Mouse (Mus musculus) urinary bladder, adult 2 months (tissue): ENCODE data around the gene Olfr1502. TPM values are rescaled to one million over a fixed set of nuclear protein-coding genes. Genes with fewer than 3 reads are reported as not detected.
"Not testable (repeated sequence)": the region's sequence is repeated elsewhere in the genome, so short reads cannot be mapped to it uniquely, and the experiment has no call there.

Source experiments
- DNase-seq: peaks from one replicate; pipeline ENCODE4 v3.0.0; 2022; ENCODE audit warnings: low spot score
- polyA plus RNA-seq: library from polyadenylated mRNA; depleted of rRNA; stranded (reverse); fragments of >200 nt; gene quantifications from 2 replicates; pipeline ENCODE4 v1.2.3, GENCODE M21; 2012; rRNA removed

The Olfr1502 gene
- not detected in 2 replicates for polyA plus RNA-seq

- no peak for DNase-seq
Observed at GRCm38 (mm10) chr19:13861495-13861894, at the start of gene Olfr1502. Gene Olfr1502, plus strand, starts transcription at chr19:13861795.

- DNase-seq: no peak
Observed at GRCm38 (mm10) chr19:13812823-13813222, 48.8 kb upstream of the Olfr1502 start.

- no peak for DNase-seq
Observed at GRCm38 (mm10) chr19:13818827-13819226, 42.8 kb upstream of the Olfr1502 start.

GRCm38 (mm10) chr19:13819347-13819746 lies 42.2 kb upstream of the Olfr1502 start, which contains the start of gene Olfr1499:
Gene Olfr1499, minus strand, starts transcription at chr19:13819447.
- DNase-seq: no peak

GRCm38 (mm10) chr19:13820847-13821246 lies 40.7 kb upstream of the Olfr1502 start:
- no peak for DNase-seq

- no peak for DNase-seq
Observed at GRCm38 (mm10) chr19:13828447-13828846, 33.1 kb upstream of the Olfr1502 start.

- DNase-seq: no peak
Observed at GRCm38 (mm10) chr19:13830388-13830787, 31.2 kb upstream of the Olfr1502 start, which contains the start of gene Olfr1500. Gene Olfr1500, minus strand, starts transcription at chr19:13830488.

GRCm38 (mm10) chr19:13850592-13850991 lies 11.0 kb upstream of the Olfr1502 start, which contains the start of gene Olfr1501:
Gene Olfr1501, minus strand, starts transcription at chr19:13850692.
- DNase-seq: not testable (repeated sequence)

GRCm38 (mm10) chr19:13897828-13898227 lies 36.2 kb downstream of the Olfr1502 start, which contains the start of gene Olfr1504:
Gene Olfr1504, minus strand, starts transcription at chr19:13897928.
- no peak for DNase-seq

Other genes starting within 250 kb of the Olfr1502 start
- gene Olfr1487, start 244.4 kb upstream of the Olfr1502 start, polyA plus RNA-seq: not detected in 2 replicates
- gene Olfr1489, start 230.2 kb upstream of the Olfr1502 start, polyA plus RNA-seq: not detected in 2 replicates
- not detected in 2 replicates for gene Olfr1490, start 210.7 kb upstream of the Olfr1502 start, polyA plus RNA-seq
- gene Olfr1491, start 164.5 kb upstream of the Olfr1502 start, polyA plus RNA-seq: not detected in 2 replicates
- not detected in 2 replicates for gene Olfr1493-ps1, start 138.5 kb upstream of the Olfr1502 start, polyA plus RNA-seq
- not detected in 2 replicates for gene Olfr1494, start 122.1 kb upstream of the Olfr1502 start, polyA plus RNA-seq
- gene Olfr1495, start 97.2 kb upstream of the Olfr1502 start, polyA plus RNA-seq: not detected in 2 replicates
- gene Olfr1496, start 83.9 kb upstream of the Olfr1502 start, polyA plus RNA-seq: not detected in 2 replicates
- gene Olfr1497, start 63.6 kb upstream of the Olfr1502 start, polyA plus RNA-seq: not detected in 2 replicates
- gene Olfr1499, start 42.3 kb upstream of the Olfr1502 start, polyA plus RNA-seq: not detected in 2 replicates
- not detected in 2 replicates for gene Olfr1500, start 31.3 kb upstream of the Olfr1502 start, polyA plus RNA-seq
- not detected in 2 replicates for gene Olfr1501, start 11.1 kb upstream of the Olfr1502 start, polyA plus RNA-seq
- gene Olfr1504, start 36.1 kb downstream of the Olfr1502 start, polyA plus RNA-seq: not detected in 2 replicates
- gene Olfr1505, start 51.7 kb downstream of the Olfr1502 start, polyA plus RNA-seq: not detected in 2 replicates